Mouse (Mus musculus) embryo, embryonic 10.5 days (tissue): ENCODE data around the gene Card9.
"Not testable (repeated sequence)": the region's sequence is repeated elsewhere in the genome, so short reads cannot be mapped to it uniquely, and the experiment has no call there.

Experiments
- DNase-seq: peaks from one replicate; pipeline ENCODE4 v3.0.0-alpha.2; 2015; ENCODE audit warnings: low spot score

The Card9 gene

GRCm38 (mm10) chr2:26360772-26361171, at the start of gene Card9:
Card9 (minus strand) TSS chr2:26360918.
- no peak for DNase-seq

GRCm38 (mm10) chr2:26410091-26410490, 49.4 kb upstream of the Card9 start:
- no peak for DNase-seq

- DNase-seq = no peak
Measured at GRCm38 (mm10) chr2:26409362-26409761, 48.6 kb upstream of the Card9 start.

GRCm38 (mm10) chr2:26408515-26409356, 48.0 kb upstream of the Card9 start, which contains the start of gene Inpp5e:
Inpp5e (minus strand) TSS chr2:26409203.
- peak; percentile 94 for DNase-seq

GRCm38 (mm10) chr2:26403306-26403705, 42.6 kb upstream of the Card9 start:
- no peak for DNase-seq

- DNase-seq = no peak
Measured at GRCm38 (mm10) chr2:26402265-26402664, 41.5 kb upstream of the Card9 start.

- DNase-seq = no peak
Measured at GRCm38 (mm10) chr2:26401023-26401422, 40.3 kb upstream of the Card9 start.

- DNase-seq = no peak
Measured at GRCm38 (mm10) chr2:26400296-26400695, 39.6 kb upstream of the Card9 start.

GRCm38 (mm10) chr2:26399647-26400046, 38.9 kb upstream of the Card9 start:
- DNase-seq = no peak

GRCm38 (mm10) chr2:26398978-26399377, 38.3 kb upstream of the Card9 start:
- no peak for DNase-seq

GRCm38 (mm10) chr2:26391617-26392016, 30.9 kb upstream of the Card9 start:
- no peak for DNase-seq

GRCm38 (mm10) chr2:26390954-26391353, 30.2 kb upstream of the Card9 start:
- no peak for DNase-seq

GRCm38 (mm10) chr2:26389154-26389690, 28.5 kb upstream of the Card9 start, which contains the start of the genes Entr1 and Pmpca:
Entr1 (minus strand) TSS chr2:26389316.
Pmpca (plus strand) TSS chr2:26389339.
- peak; percentile 88 for DNase-seq

- DNase-seq = peak; percentile 23
Measured at GRCm38 (mm10) chr2:26388682-26389153, 28.0 kb upstream of the Card9 start.

GRCm38 (mm10) chr2:26387713-26388112, 27.0 kb upstream of the Card9 start:
- DNase-seq = no peak

- DNase-seq = not testable (repeated sequence)
Measured at GRCm38 (mm10) chr2:26380871-26381270, 20.2 kb upstream of the Card9 start.

- DNase-seq = peak; percentile 92
Measured at GRCm38 (mm10) chr2:26380131-26380771, 19.5 kb upstream of the Card9 start, which contains the start of gene Snapc4. Snapc4 (minus strand) TSS chr2:26380653.

- no peak for DNase-seq
Measured at GRCm38 (mm10) chr2:26372396-26372795, 11.7 kb upstream of the Card9 start.

- no peak for DNase-seq
Measured at GRCm38 (mm10) chr2:26368572-26368971, 7.9 kb upstream of the Card9 start.

- no peak for DNase-seq
Measured at GRCm38 (mm10) chr2:26367911-26368310, 7.2 kb upstream of the Card9 start.

- DNase-seq = no peak
Measured at GRCm38 (mm10) chr2:26364738-26365465, 4.2 kb upstream of the Card9 start.

GRCm38 (mm10) chr2:26363481-26363880, 2.8 kb upstream of the Card9 start:
- DNase-seq = no peak
